Mouse (Mus musculus) ovary, postnatal 10 days (tissue): ENCODE measurements around the gene Nup214.
"Not testable (repeated sequence)": the region's sequence is repeated elsewhere in the genome, so short reads cannot be mapped to it uniquely, and the experiment has no call there.

Source experiments
- DNase-seq: peaks from one replicate; pipeline ENCODE4 v3.0.0; 2022; ENCODE audit warnings: low spot score

The Nup214 gene

GRCm38 (mm10) chr2:31964191-31964590 is 10.0 kb upstream of the Nup214 start:
- DNase-seq, result no peak

- DNase-seq, result no peak
These were observed 9.1 kb upstream of the Nup214 start for GRCm38 (mm10) chr2:31965110-31965509.

- no peak for DNase-seq
These were observed 7.4 kb upstream of the Nup214 start for GRCm38 (mm10) chr2:31966801-31967200.

GRCm38 (mm10) chr2:31972589-31972988 is 1.6 kb upstream of the Nup214 start:
- DNase-seq, result no peak

- DNase-seq, result no peak
These were observed 654 bp downstream of the Nup214 start for GRCm38 (mm10) chr2:31974809-31975371.

GRCm38 (mm10) chr2:31987774-31988173 is 13.5 kb downstream of the Nup214 start:
- DNase-seq, result no peak

- DNase-seq, result no peak
These were observed 16.7 kb downstream of the Nup214 start for GRCm38 (mm10) chr2:31990961-31991360.

- DNase-seq, result no peak
These were observed 20.7 kb downstream of the Nup214 start for GRCm38 (mm10) chr2:31994896-31995295.

- DNase-seq, result no peak
These were observed 21.8 kb downstream of the Nup214 start for GRCm38 (mm10) chr2:31996060-31996459.

GRCm38 (mm10) chr2:31997539-31997938 is 23.3 kb downstream of the Nup214 start:
- DNase-seq, result no peak

- no peak for DNase-seq
These were observed 24.2 kb downstream of the Nup214 start for GRCm38 (mm10) chr2:31998443-31998842.

GRCm38 (mm10) chr2:32008311-32008710 is 34.1 kb downstream of the Nup214 start:
- no peak for DNase-seq

GRCm38 (mm10) chr2:32008716-32009115 is 34.5 kb downstream of the Nup214 start:
- DNase-seq, result no peak

- DNase-seq, result no peak
These were observed 45.5 kb downstream of the Nup214 start for GRCm38 (mm10) chr2:32019704-32020103.

- DNase-seq, result no peak
These were observed 46.0 kb downstream of the Nup214 start for GRCm38 (mm10) chr2:32020229-32020628.

- no peak for DNase-seq
These were observed 50.1 kb downstream of the Nup214 start for GRCm38 (mm10) chr2:32024372-32024771.

- DNase-seq, result no peak
These were observed 55.4 kb downstream of the Nup214 start for GRCm38 (mm10) chr2:32029636-32030035.

- DNase-seq, result peak; percentile 13
These were observed 59.2 kb downstream of the Nup214 start for GRCm38 (mm10) chr2:32033436-32033835.

GRCm38 (mm10) chr2:32034206-32034605 is 60.0 kb downstream of the Nup214 start:
- no peak for DNase-seq

- no peak for DNase-seq
These were observed 63.1 kb downstream of the Nup214 start for GRCm38 (mm10) chr2:32037279-32037858.

GRCm38 (mm10) chr2:32038661-32039081 is 64.4 kb downstream of the Nup214 start:
- no peak for DNase-seq

- not testable (repeated sequence) for DNase-seq
These were observed 66.4 kb downstream of the Nup214 start for GRCm38 (mm10) chr2:32040646-32041045.

GRCm38 (mm10) chr2:32041087-32041486 is 66.9 kb downstream of the Nup214 start:
- no peak for DNase-seq

- DNase-seq, result no peak
These were observed 69.6 kb downstream of the Nup214 start for GRCm38 (mm10) chr2:32043836-32044235.
